Mouse (Mus musculus): Measurements from ENCODE around the gene Tmem108. TPM values are rescaled to one million over a fixed set of nuclear protein-coding genes. Genes with fewer than 3 reads are reported as not detected.

Tmem108 gene
- polyA plus RNA-seq, 1 experiment from 2014 or later = 8.3 TPM

DNA sequence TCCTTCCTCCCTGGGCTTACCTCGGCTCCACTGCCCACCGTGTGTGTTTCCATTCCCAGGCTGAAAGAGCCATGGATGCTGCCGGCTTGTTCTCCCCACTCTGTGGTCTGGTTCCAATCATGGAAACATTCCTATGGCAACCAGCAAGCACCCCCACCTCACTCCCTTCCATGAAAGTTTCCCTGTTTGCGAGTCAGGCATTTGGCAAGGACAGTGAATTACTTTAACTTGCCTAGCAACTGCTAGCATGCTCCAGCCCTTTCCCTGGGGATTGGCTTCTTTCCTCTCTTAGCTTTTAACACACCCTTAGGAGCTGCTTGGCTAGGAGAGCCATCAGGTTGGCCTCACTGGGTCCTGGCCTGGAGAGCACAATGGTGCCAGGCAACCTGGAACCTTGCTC, 68.9 kb downstream of the Tmem108 start:
- ATAC-seq (ENCODE audit: low FRiP score, low TSS enrichment) = no peak
- Histone ChIP-seq H3K4me3 (ENCODE audit: low read length) (no peak overlapping the region), H3K4me2 (replicated peaks; ENCODE audit: low read depth, low read length) (no peak overlapping the region), H3K27ac (ENCODE audit: low read length) (no peak overlapping the region), H3K4me1 (ENCODE audit: insufficient read depth, low read length) (no peaks in the 10 kb centered on the region), H3K9ac (replicated peaks; ENCODE audit: low read length) (no peak overlapping the region), H3K27me3 (ENCODE audit: insufficient read depth, low read length) (no peaks in the 10 kb centered on the region), H3K36me3 (ENCODE audit: insufficient read depth, low read length) (no peaks in the 10 kb centered on the region), H3K9me3 (ENCODE audit: low read length) (no peaks in the 10 kb centered on the region)
- 69% methylated on average over 4 of the region's 4 CpGs for WGBS

DNA sequence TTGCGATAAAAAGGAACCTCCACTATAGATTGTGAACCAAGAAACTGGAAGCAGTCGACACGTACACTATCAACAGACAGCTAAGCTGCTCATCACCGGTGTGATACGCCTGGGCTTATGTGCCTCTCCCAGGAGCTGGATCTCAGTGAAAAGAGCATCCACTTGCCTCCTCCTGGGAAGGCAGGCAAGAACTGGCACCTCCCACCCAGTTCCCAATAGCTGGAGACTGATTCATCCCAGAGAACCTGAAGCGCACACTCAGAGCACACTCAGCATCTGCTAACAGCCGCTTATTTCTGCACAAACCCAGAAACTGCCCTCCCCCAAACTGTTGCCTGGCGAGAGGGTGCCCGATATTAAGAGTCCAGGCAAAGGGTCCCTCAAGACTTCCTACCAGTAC, 69.8 kb downstream of the Tmem108 start:
- no peaks in the 10 kb centered on the region for H3K4me1 ChIP-seq (ENCODE audit: insufficient read depth, low read length)
- WGBS = 93% methylated on average over 9 of the region's 9 CpGs
- no peak for ATAC-seq (ENCODE audit: low FRiP score, low TSS enrichment)

DNA sequence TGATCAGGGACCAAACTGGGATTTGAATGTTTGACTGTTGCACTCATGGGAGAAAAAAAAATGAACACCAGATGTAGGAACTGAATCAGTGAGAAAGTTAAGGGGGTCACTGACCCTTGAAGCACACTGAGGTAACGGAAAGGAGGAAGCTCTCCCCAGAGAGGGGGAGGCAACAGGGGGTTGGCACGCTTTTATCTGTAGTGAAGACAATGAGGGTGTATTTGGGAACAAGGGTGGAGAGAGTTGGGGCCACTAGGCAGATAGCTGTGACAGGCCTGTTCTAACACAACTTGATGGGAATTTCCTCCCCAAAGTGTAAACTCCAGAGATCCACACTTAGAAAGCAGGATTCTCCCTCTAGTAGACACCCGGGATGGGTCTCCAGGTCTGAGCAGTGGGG, 71.2 kb downstream of the Tmem108 start:
- WGBS = 66% methylated on average over 3 of the region's 3 CpGs
- no peak for ATAC-seq (ENCODE audit: low FRiP score, low TSS enrichment)
- Histone ChIP-seq H3K9me3 (ENCODE audit: low read length) (no peaks in the 10 kb centered on the region), H3K9ac (replicated peaks; ENCODE audit: low read length) (no peak overlapping the region), H3K4me1 (ENCODE audit: insufficient read depth, low read length) (no peaks in the 10 kb centered on the region), H3K27ac (ENCODE audit: low read length) (no peak overlapping the region), H3K27me3 (ENCODE audit: insufficient read depth, low read length) (no peaks in the 10 kb centered on the region), H3K4me3 (ENCODE audit: low read length) (no peak overlapping the region), H3K36me3 (ENCODE audit: insufficient read depth, low read length) (no peaks in the 10 kb centered on the region), H3K4me2 (replicated peaks; ENCODE audit: low read depth, low read length) (no peak overlapping the region)

More for the DNA sequence above, 69.8 kb downstream of the Tmem108 start:
- H3K27ac ChIP-seq (ENCODE audit: low read length) = no peak overlapping the region
- H3K4me2 ChIP-seq (replicated peaks; ENCODE audit: low read depth, low read length) = no peak overlapping the region
- no peak overlapping the region for H3K9ac ChIP-seq (replicated peaks; ENCODE audit: low read length)
- no peaks in the 10 kb centered on the region for H3K36me3 ChIP-seq (ENCODE audit: insufficient read depth, low read length)
- no peak overlapping the region for H3K4me3 ChIP-seq (ENCODE audit: low read length)
- no peaks in the 10 kb centered on the region for H3K27me3 ChIP-seq (ENCODE audit: insufficient read depth, low read length)
- H3K9me3 ChIP-seq (ENCODE audit: low read length) = no peaks in the 10 kb centered on the region

DNA sequence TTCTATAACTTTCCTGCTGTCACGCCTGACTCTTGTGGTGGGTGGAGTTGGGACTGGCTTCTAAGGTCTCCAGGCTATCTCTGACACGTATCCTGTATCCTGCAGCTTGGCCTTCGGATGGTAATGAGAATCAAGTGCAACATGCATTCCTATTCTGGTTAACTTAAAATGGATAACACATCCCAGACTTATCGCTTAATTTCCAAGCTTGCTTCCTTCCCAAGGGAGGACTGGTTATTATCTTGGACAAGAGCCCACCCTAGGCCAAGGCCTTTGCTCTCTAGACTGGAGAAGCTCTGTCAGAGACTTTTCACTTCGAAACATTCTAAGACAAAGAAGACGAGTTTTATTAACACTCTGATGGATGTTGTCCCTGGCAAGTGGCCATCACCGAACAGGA, 71.9 kb downstream of the Tmem108 start:
- Histone ChIP-seq H3K9me3 (ENCODE audit: low read length) (no peaks in the 10 kb centered on the region), H3K4me3 (ENCODE audit: low read length) (no peak overlapping the region), H3K9ac (replicated peaks; ENCODE audit: low read length) (no peak overlapping the region), H3K36me3 (ENCODE audit: insufficient read depth, low read length) (no peaks in the 10 kb centered on the region), H3K4me1 (ENCODE audit: insufficient read depth, low read length) (no peaks in the 10 kb centered on the region), H3K4me2 (replicated peaks; ENCODE audit: low read depth, low read length) (no peak overlapping the region), H3K27me3 (ENCODE audit: insufficient read depth, low read length) (no peaks in the 10 kb centered on the region), H3K27ac (ENCODE audit: low read length) (no peak overlapping the region)
- ATAC-seq (ENCODE audit: low FRiP score, low TSS enrichment) = no peak
- WGBS = 59% methylated on average over 7 of the region's 7 CpGs

DNA sequence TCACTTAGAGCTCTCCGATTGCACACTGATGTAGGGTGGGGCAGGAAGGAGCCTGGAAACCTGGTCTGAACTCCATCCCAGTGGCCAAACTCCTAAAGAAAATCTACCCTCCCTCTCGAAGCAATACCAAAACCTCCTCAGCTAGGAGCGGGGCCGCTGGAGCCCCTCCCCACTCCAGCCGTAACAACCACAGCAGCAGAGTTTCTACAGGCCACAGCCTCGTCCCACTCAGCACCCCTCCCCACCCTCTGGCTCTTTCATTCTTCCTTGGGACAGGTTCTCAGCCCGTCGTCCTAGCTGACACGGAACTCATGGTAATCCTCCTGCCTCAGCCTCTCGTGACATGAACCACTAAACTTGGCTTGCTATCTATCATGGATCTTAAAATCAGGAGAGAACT, 72.6 kb downstream of the Tmem108 start:
- Histone ChIP-seq H3K9ac (replicated peaks; ENCODE audit: low read length) (no peak overlapping the region), H3K4me2 (replicated peaks; ENCODE audit: low read depth, low read length) (no peak overlapping the region), H3K27me3 (ENCODE audit: insufficient read depth, low read length) (no peaks in the 10 kb centered on the region), H3K27ac (ENCODE audit: low read length) (no peak overlapping the region), H3K4me1 (ENCODE audit: insufficient read depth, low read length) (no peaks in the 10 kb centered on the region), H3K9me3 (ENCODE audit: low read length) (no peaks in the 10 kb centered on the region), H3K36me3 (ENCODE audit: insufficient read depth, low read length) (no peaks in the 10 kb centered on the region), H3K4me3 (ENCODE audit: low read length) (no peak overlapping the region)
- WGBS = 84% methylated on average over 10 of the region's 10 CpGs
- no peak for ATAC-seq (ENCODE audit: low FRiP score, low TSS enrichment)

DNA sequence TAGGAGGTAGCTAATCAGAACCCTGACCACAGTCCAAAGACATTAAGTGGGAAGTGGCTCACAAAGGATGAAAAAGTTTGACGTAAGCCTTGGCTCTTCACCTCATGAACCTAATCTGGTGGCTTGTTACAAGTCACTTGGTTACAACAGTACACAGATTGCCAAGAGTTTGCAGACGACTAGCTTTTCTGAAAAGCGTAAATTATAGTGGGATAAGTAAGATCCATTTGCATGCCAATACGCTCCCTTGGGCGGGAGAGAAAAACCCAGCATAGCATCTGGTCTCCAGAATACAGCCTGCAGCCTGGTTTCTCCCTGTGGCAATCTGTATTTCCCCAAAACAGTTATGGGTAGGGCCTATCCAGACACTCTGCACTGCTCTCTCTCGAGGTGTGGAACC, 74.5 kb downstream of the Tmem108 start:
- Histone ChIP-seq H3K4me1 (ENCODE audit: insufficient read depth, low read length) (no peaks in the 10 kb centered on the region), H3K4me3 (ENCODE audit: low read length) (no peak overlapping the region), H3K9ac (replicated peaks; ENCODE audit: low read length) (no peak overlapping the region), H3K4me2 (replicated peaks; ENCODE audit: low read depth, low read length) (no peak overlapping the region), H3K27me3 (ENCODE audit: insufficient read depth, low read length) (no peaks in the 10 kb centered on the region), H3K36me3 (ENCODE audit: insufficient read depth, low read length) (no peaks in the 10 kb centered on the region), H3K9me3 (ENCODE audit: low read length) (no peaks in the 10 kb centered on the region), H3K27ac (ENCODE audit: low read length) (no peak overlapping the region)
- WGBS = 66% methylated on average over 6 of the region's 6 CpGs
- no peak for ATAC-seq (ENCODE audit: low FRiP score, low TSS enrichment)

DNA sequence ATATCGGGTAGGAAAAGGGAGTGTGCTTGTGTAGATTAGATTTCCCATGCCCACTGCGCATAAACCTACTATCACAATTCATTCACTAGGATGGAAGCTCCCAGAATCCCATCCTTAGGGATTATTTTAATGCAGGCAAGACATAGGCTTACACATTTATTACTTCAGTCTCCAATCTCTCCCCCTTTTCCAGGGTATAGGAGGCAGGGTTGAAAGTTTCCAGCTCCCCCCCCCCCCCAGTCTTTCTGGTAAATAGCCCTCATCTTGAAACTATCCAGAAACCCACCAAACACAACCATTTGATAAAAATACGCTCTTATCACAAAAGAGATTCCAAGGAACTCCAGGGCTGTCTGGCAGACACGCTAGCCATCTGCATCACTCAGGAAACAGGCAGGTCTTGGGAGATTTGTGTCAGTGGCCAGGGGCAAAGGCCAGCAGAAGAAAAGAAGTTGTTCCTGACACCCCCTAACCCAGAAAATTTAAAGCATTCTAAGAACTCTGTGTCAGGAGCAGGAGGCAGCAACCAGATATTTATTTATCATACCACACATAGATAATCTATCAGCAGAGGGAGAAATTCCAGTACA, 79.8 kb downstream of the Tmem108 start:
- Histone ChIP-seq H3K9me3 (ENCODE audit: low read length) (no peaks in the 10 kb centered on the region), H3K4me3 (ENCODE audit: low read length) (no peak overlapping the region), H3K9ac (replicated peaks; ENCODE audit: low read length) (no peak overlapping the region), H3K27ac (ENCODE audit: low read length) (no peak overlapping the region), H3K36me3 (ENCODE audit: insufficient read depth, low read length) (no peaks in the 10 kb centered on the region), H3K4me2 (replicated peaks; ENCODE audit: low read depth, low read length) (no peak overlapping the region), H3K4me1 (ENCODE audit: insufficient read depth, low read length) (peaks cover 11% of the 10 kb centered on the region; the same call in 1 of the 2 replicates), H3K27me3 (ENCODE audit: insufficient read depth, low read length) (no peaks in the 10 kb centered on the region)
- ATAC-seq (ENCODE audit: low FRiP score, low TSS enrichment) = no peak
- 57% methylated on average over 4 of the region's 4 CpGs for WGBS

DNA sequence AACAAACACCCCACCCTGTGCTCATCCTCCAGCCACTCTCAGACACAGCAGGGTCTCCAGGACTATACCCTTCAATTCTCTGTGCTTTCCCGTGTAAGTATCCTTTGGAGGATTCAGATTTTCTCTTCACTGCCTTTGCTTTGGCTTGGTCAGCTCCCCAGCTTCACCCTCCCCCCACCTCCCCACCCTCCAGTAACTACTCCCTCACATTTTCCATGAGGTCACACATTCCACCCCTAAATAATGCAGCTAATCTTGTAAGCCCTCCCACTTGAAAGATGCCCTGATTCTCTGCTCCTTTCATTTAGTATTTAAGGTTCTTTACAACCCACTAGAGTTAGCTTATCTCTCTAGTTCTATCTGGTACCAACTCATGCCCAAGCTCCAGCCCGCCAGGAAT, 82.4 kb downstream of the Tmem108 start:
- peaks cover 11% of the 10 kb centered on the region; the same call in 1 of the 2 replicates for H3K4me1 ChIP-seq (ENCODE audit: insufficient read depth, low read length)
- ATAC-seq (ENCODE audit: low FRiP score, low TSS enrichment) = peak; percentile 39; the same call in 1 of the 2 replicates
- H3K27ac ChIP-seq (ENCODE audit: low read length) = no peak overlapping the region
- H3K9ac ChIP-seq (replicated peaks; ENCODE audit: low read length) = no peak overlapping the region
- 41% methylated on average over 2 of the region's 2 CpGs for WGBS
- H3K4me2 ChIP-seq (replicated peaks; ENCODE audit: low read depth, low read length) = no peak overlapping the region
- H3K27me3 ChIP-seq (ENCODE audit: insufficient read depth, low read length) = no peaks in the 10 kb centered on the region
- H3K9me3 ChIP-seq (ENCODE audit: low read length) = no peaks in the 10 kb centered on the region
- no peak overlapping the region for H3K4me3 ChIP-seq (ENCODE audit: low read length)
- H3K36me3 ChIP-seq (ENCODE audit: insufficient read depth, low read length) = no peaks in the 10 kb centered on the region

DNA sequence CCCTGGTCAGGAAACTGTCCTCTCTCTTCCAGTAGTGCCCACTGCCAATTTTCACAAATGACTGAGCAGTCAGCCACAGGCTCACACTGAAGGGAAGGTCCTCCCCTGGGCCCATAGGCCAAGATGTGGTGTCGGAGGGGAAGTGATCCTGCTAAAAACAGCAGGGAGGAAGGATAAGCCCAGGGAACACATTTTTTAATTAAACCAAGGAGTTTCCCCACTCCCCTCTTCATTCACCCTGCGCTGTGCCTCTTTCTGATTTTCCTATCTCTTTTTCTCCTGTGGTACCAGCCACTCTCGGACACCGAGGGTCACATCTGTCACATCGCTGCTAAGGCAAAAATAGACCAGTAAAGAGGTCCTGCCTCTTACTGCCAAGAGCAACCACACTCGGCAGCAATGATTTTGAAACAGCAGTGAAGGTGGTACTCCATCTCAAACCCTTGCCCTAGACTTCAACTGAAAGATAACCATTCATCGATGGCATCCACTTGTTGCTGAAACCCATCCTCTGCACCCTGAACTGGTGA, 83.0 kb downstream of the Tmem108 start:
- 70% methylated on average over 7 of the region's 7 CpGs for WGBS
- no peak for ATAC-seq (ENCODE audit: low FRiP score, low TSS enrichment)
- no peak overlapping the region for H3K4me3 ChIP-seq (ENCODE audit: low read length)
- no peaks in the 10 kb centered on the region for H3K36me3 ChIP-seq (ENCODE audit: insufficient read depth, low read length)
- no peak overlapping the region for H3K9ac ChIP-seq (replicated peaks; ENCODE audit: low read length)
- H3K27ac ChIP-seq (ENCODE audit: low read length) = no peak overlapping the region
- H3K4me2 ChIP-seq (replicated peaks; ENCODE audit: low read depth, low read length) = no peak overlapping the region
- H3K9me3 ChIP-seq (ENCODE audit: low read length) = no peaks in the 10 kb centered on the region
- H3K27me3 ChIP-seq (ENCODE audit: insufficient read depth, low read length) = no peaks in the 10 kb centered on the region
- H3K4me1 ChIP-seq (ENCODE audit: insufficient read depth, low read length) = peaks cover 11% of the 10 kb centered on the region; the same call in 1 of the 2 replicates

DNA sequence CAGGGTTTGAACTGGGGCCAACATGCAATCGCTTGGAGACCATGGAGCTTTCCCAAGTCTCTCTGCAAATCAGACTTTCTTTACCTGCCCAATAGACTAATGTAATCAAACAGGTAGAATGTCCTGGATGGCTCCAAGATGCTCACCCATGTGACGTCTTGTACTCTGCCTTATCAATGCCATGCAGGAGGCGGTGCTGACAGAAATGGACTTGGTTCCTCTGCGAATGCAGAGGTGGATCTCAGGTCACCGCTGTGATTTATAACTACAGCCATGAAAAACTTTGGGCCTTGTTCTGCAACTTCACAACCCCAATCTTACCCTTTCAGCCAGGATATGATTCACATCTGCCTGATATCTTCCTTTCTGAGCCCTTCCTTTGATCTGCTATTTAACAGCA, 83.8 kb downstream of the Tmem108 start:
- H3K36me3 ChIP-seq (ENCODE audit: insufficient read depth, low read length) = no peaks in the 10 kb centered on the region
- 75% methylated on average over 5 of the region's 5 CpGs for WGBS

More for the DNA sequence above, 83.8 kb downstream of the Tmem108 start:
- Histone ChIP-seq H3K4me3 (ENCODE audit: low read length) (no peak overlapping the region), H3K27ac (ENCODE audit: low read length) (no peak overlapping the region), H3K4me2 (replicated peaks; ENCODE audit: low read depth, low read length) (no peak overlapping the region), H3K9me3 (ENCODE audit: low read length) (no peaks in the 10 kb centered on the region), H3K27me3 (ENCODE audit: insufficient read depth, low read length) (no peaks in the 10 kb centered on the region), H3K4me1 (ENCODE audit: insufficient read depth, low read length) (peaks cover 11% of the 10 kb centered on the region; the same call in 1 of the 2 replicates), H3K9ac (replicated peaks; ENCODE audit: low read length) (no peak overlapping the region)
- ATAC-seq (ENCODE audit: low FRiP score, low TSS enrichment) = no peak
